Mouse (Mus musculus) hindbrain, embryonic 14.5 days (tissue): ENCODE measurements around the gene Aqp5. TPM values are rescaled to one million over a fixed set of nuclear protein-coding genes. Genes with fewer than 3 reads are reported as not detected.
A peak's percentile ranks its signal among the peaks of the same experiment; 100 is the strongest.

Experiments used
- ATAC-seq: fragments of 200-750 bp; cut with Nextera tagmentation; 2 replicates; pipeline ENCODE4 v1.8.0; 2017; ENCODE audit warnings: moderate number of reproducible peaks, mild to moderate bottlenecking, moderate TSS enrichment, moderate library complexity; ENCODE audit not compliant: low FRiP score
- DNase-seq: peaks from one replicate; pipeline ENCODE4 v3.0.0-alpha.2; 2015; ENCODE audit warnings: low spot score
- H3K27ac ChIP-seq: fragments of 300-500 bp; sonication (generic); 2 replicates; pipeline ENCODE4 v1.5.1; 2014; ENCODE audit warnings: mild to moderate bottlenecking, moderate library complexity
- H3K27me3 ChIP-seq: fragments of 300-500 bp; sonication (generic); 2 replicates; pipeline ENCODE4 v1.6.1; 2014; ENCODE audit warnings: mild to moderate bottlenecking, low read length, mixed read lengths; ENCODE audit not compliant: control insufficient read depth, insufficient read depth
- H3K36me3 ChIP-seq: fragments of 300-500 bp; sonication (generic); replicated peaks from 2 replicates; pipeline ENCODE4 v1.6.1; 2014; ENCODE audit not compliant: control insufficient read depth, insufficient read depth
- H3K4me1 ChIP-seq: fragments of 300-500 bp; sonication (generic); replicated peaks from 2 replicates; pipeline ENCODE4 v1.6.1; 2014; ENCODE audit warnings: antibody characterized with exemption, low read length, mixed read lengths; ENCODE audit not compliant: control insufficient read depth, insufficient read depth
- H3K4me2 ChIP-seq: fragments of 300-500 bp; sonication (generic); replicated peaks from 2 replicates; pipeline ENCODE4 v1.6.1; 2014; ENCODE audit warnings: mild to moderate bottlenecking, moderate library complexity
- H3K4me3 ChIP-seq: fragments of 300-500 bp; sonication (generic); replicated peaks from 2 replicates; pipeline ENCODE4 v1.5.1; 2014; ENCODE audit warnings: mild to moderate bottlenecking, low read length
- H3K9ac ChIP-seq: fragments of 300-500 bp; sonication (generic); 2 replicates; pipeline ENCODE4 v1.6.1; 2014
- H3K9me3 ChIP-seq: fragments of 300-500 bp; sonication (generic); 2 replicates; pipeline ENCODE4 v1.6.1; 2016; ENCODE audit warnings: low read length; ENCODE audit not compliant: control insufficient read depth
- WGBS: fragments of 180-500 bp; shearing (Covaris S2); extraction: QIAGEN DNeasy Blood & Tissue Kit; methylation state at CpG from one replicate; pipeline ENCODE4 v1.1.7; 2014; 5-methylcytosine and 5-hydroxymethylcytosine counted together
- polyA plus RNA-seq: library from polyadenylated mRNA; unstranded; fragments of >200 nt; fragmentation: Nextera tagmentation; extraction: Ambion mirVana; gene quantifications from 2 replicates; pipeline ENCODE4 v1.2.1, GENCODE M21; 2014

Aqp5 gene
- 0.42 and 1.4 TPM in 2 replicates for polyA plus RNA-seq

DNA sequence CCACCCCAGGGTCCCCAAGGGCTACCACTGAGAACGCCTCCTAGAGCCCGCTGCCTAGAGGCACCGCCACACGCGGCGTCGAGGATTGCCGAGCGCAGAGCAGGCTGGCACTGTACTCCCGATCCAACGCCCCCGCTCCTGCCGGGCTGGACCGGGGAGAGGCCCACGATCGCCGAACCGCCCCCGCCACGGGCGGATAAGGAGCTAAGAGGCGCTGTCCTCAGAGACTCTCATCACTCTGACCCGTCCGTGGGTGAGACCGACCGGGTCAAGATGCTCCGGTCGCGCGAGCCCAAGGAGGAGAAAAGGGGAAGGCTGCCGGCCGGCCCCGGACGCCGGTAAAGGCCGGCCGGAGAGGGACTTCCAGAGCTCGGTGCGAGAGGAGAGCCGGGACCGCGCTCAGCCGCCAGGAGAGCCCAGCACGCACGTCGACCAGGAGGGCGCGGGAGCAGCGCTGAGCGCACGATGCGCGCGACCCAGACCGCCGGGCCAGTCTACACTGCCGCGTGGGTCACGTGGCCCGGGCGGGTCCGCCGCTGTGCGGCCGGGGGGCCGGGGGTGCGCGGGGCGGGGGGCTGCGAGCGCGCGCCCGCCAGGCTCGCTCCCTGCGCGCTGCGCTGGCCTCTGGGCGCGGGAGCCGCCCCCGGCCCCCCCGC, at the start of gene Aqp5:
TSS of gene Aqp5 (plus strand) at position 354 of the 656 bp plus-strand sequence.
- Histone ChIP-seq H3K27ac (no peak within 1 kb of the TSS), H3K9me3 (no peaks in the 10 kb centered on the region), H3K36me3 (no peaks in the 10 kb centered on the region), H3K4me1 (0 out of 2 replicates have a peak, but pooled peaks cover 3% of the 10 kb centered on the region), H3K4me3 (peak within 1 kb of the TSS; percentile 39), H3K4me2 (peak within 1 kb of the TSS; percentile 49), H3K27me3 (peaks cover 87% of the 10 kb centered on the region), H3K9ac (peak within 1 kb of the TSS; percentile 52)
- under 1% methylated on average over 69 of the region's 83 CpGs for WGBS
- ATAC-seq (peak; percentile 55; the same call in 1 of the 2 replicates), DNase-seq (no peak)

- Histone ChIP-seq H3K27me3 (no peaks in the 10 kb centered on the region), H3K36me3 (no peaks in the 10 kb centered on the region), H3K4me3 (no peak overlapping the region), H3K27ac (no peak overlapping the region), H3K9me3 (no peaks in the 10 kb centered on the region), H3K4me1 (peaks cover 6% of the 10 kb centered on the region; the same call in 1 of the 2 replicates), H3K9ac (no peak overlapping the region), H3K4me2 (no peak overlapping the region)
- 83% methylated on average over 7 of the region's 7 CpGs for WGBS
- DNase-seq (no peak), ATAC-seq (no peak)
Observed at GRCm38 (mm10) chr15:99544047-99544446, 46.5 kb upstream of the Aqp5 start.

GRCm38 (mm10) chr15:99546596-99546995, 44.0 kb upstream of the Aqp5 start:
- WGBS = 60% methylated on average over 11 of the region's 11 CpGs
- Histone ChIP-seq H3K4me1 (peaks cover 6% of the 10 kb centered on the region; the same call in 1 of the 2 replicates), H3K27me3 (no peaks in the 10 kb centered on the region), H3K9me3 (no peaks in the 10 kb centered on the region), H3K4me3 (no peak overlapping the region), H3K36me3 (no peaks in the 10 kb centered on the region), H3K4me2 (no peak overlapping the region), H3K27ac (peak overlapping the region; percentile 32; the same call in 1 of the 2 replicates), H3K9ac (no peak overlapping the region)
- DNase-seq (peak; percentile 52), ATAC-seq (no peak)

GRCm38 (mm10) chr15:99547732-99548131, 42.9 kb upstream of the Aqp5 start:
- Histone ChIP-seq H3K9me3 (no peaks in the 10 kb centered on the region), H3K4me1 (peaks cover 6% of the 10 kb centered on the region; the same call in 1 of the 2 replicates), H3K9ac (no peak overlapping the region), H3K27ac (no peak overlapping the region), H3K4me3 (no peak overlapping the region), H3K27me3 (no peaks in the 10 kb centered on the region), H3K36me3 (no peaks in the 10 kb centered on the region), H3K4me2 (no peak overlapping the region)
- DNase-seq (no peak), ATAC-seq (no peak)
- 82% methylated on average over 6 of the region's 6 CpGs for WGBS

DNA sequence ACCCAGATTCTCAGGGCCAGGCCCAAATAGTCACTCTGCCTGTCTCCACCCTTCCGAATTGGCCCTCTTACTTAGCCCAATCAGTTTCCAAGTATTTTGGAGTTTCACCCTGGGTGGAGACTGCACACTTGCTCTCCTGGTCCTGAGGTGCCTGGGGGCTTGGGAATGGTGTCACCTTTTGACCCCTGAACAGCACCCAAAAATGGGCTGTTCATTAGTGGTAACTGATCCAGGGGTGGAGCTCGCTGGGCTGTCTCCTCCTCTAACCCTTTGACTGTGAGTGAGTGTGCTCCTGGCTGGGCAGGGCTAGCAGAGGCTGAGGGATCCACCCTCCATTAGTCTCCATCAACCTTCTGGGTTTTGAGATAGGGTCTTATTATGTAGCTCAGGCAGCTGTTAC, 40.7 kb upstream of the Aqp5 start:
- no peak overlapping the region for H3K9ac ChIP-seq

DNA sequence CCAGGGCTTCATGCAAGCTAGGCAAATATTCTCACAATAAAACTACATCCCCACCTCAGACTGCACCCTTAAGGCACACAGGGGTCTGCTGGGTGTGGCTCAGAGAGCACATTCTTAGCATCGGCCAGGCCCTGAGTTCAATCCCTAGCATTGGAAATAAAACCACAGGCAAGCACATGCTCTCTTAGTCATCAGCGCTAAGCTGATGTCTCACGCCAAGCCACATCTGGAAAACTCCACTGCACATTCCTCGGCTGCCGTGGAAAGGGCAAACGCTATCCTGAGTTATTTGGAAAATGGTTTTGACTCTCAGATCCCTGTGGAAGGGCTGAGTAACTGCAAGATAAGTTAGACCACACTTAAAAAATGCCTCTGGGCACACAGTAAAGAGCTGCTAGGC, 36.8 kb upstream of the Aqp5 start:
- 77% methylated on average over 6 of the region's 6 CpGs for whole genome bisulfite sequencing
- DNase-seq (no peak), ATAC-seq (no peak)
- H3K9me3 ChIP-seq = no peaks in the 10 kb centered on the region
- no peak overlapping the region for H3K4me3 ChIP-seq
- H3K27me3 ChIP-seq = no peaks in the 10 kb centered on the region
- H3K4me2 ChIP-seq = no peak overlapping the region
- H3K27ac ChIP-seq = no peak overlapping the region
- H3K36me3 ChIP-seq = no peaks in the 10 kb centered on the region
- no peaks in the 10 kb centered on the region for H3K4me1 ChIP-seq
- H3K9ac ChIP-seq = no peak overlapping the region

More for the DNA sequence above, 40.7 kb upstream of the Aqp5 start:
- H3K4me1 ChIP-seq = peaks cover 6% of the 10 kb centered on the region; the same call in 1 of the 2 replicates
- DNase-seq = no peak
- no peak overlapping the region for H3K27ac ChIP-seq
- no peak for ATAC-seq
- H3K4me3 ChIP-seq = no peak overlapping the region
- no peak overlapping the region for H3K4me2 ChIP-seq
- H3K27me3 ChIP-seq = no peaks in the 10 kb centered on the region
- no peaks in the 10 kb centered on the region for H3K36me3 ChIP-seq
- 59% methylated on average over 2 of the region's 2 CpGs for WGBS
- H3K9me3 ChIP-seq = no peaks in the 10 kb centered on the region

- Histone ChIP-seq H3K4me3 (no peak overlapping the region), H3K4me2 (no peak overlapping the region), H3K9me3 (no peaks in the 10 kb centered on the region), H3K9ac (no peak overlapping the region), H3K36me3 (no peaks in the 10 kb centered on the region), H3K4me1 (no peaks in the 10 kb centered on the region), H3K27ac (no peak overlapping the region), H3K27me3 (no peaks in the 10 kb centered on the region)
- 93% methylated on average over 1 of the region's 1 CpGs for WGBS
- ATAC-seq (no peak), DNase-seq (no peak)
Observed at GRCm38 (mm10) chr15:99558947-99559346, 31.6 kb upstream of the Aqp5 start.

- Histone ChIP-seq H3K36me3 (no peaks in the 10 kb centered on the region), H3K4me3 (no peak overlapping the region), H3K9ac (no peak overlapping the region), H3K4me2 (no peak overlapping the region), H3K9me3 (no peaks in the 10 kb centered on the region), H3K27me3 (no peaks in the 10 kb centered on the region), H3K27ac (no peak overlapping the region), H3K4me1 (no peaks in the 10 kb centered on the region)
- DNase-seq (no peak), ATAC-seq (no peak)
- 81% methylated on average over 10 of the region's 10 CpGs for WGBS
Observed at GRCm38 (mm10) chr15:99560246-99560645, 30.3 kb upstream of the Aqp5 start.

DNA sequence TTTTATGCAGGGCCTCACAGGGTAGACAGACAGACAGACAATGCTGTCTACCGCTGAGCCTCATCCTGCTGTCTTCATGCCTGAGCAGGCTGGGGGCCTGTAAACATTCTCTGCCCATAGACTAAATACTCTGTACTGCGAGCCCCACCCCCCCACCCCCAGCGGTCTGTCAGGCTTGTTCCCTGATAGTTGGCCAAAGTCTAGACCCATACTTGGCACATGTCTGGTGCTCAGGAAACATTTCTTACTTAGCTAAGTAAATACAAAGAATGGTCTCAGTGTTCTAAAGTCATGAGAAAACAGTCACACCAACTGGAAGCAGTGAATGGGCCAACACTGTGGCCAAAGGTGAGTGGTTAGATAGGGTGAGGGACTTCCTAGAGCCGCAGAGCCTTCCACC, 23.2 kb upstream of the Aqp5 start:
- Histone ChIP-seq H3K9ac (no peak overlapping the region), H3K36me3 (no peaks in the 10 kb centered on the region), H3K4me1 (no peaks in the 10 kb centered on the region), H3K9me3 (no peaks in the 10 kb centered on the region), H3K27me3 (no peaks in the 10 kb centered on the region), H3K27ac (no peak overlapping the region), H3K4me3 (no peak overlapping the region), H3K4me2 (no peak overlapping the region)
- DNase-seq (no peak), ATAC-seq (no peak)
- WGBS = 66% methylated on average over 4 of the region's 4 CpGs
